Mouse (Mus musculus): ENCODE data around the gene Irf2bp1.

DNA sequence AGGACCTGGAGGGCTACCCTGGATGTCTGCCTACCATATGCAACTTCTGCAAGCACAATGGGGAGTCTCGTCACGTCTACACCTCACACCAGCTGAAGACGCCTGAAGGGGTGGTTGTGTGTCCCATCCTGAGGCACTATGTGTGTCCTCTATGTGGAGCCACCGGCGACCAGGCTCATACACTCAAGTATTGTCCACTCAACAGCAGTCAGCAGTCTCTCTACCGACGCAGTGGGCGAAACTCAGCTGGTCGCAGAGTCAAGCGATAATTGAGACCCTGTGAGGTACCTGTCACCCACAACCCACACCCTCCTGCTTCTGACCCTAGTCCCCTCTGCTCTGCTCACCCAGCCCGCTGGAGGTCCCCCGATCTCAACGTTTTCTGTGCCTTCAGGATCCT, 16.1 kb upstream of the Irf2bp1 start:
- TF ChIP-seq CHD2 (IDR thresholded peaks at IDR 0.05; ENCODE audit: low read depth, low read length) (no peak), HCFC1 (IDR thresholded peaks at IDR 0.05; ENCODE audit: borderline replicate concordance, insufficient read depth, low read length) (no peak)
